Mouse (Mus musculus): Measurements from ENCODE around the gene Ston1. TPM values are rescaled to one million over a fixed set of nuclear protein-coding genes. Genes with fewer than 3 reads are reported as not detected.

Gene Ston1
- polyA plus RNA-seq (2015; fragmentation: Nextera tagmentation; extraction: Ambion mirVana), result 1.6 and 1.7 TPM in 2 replicates

GRCm38 (mm10) chr17:88597222-88598055, at the start of gene Ston1:
Gene Ston1, plus strand, starts transcription at chr17:88597684.
- H3K27me3 ChIP-seq (replicated peaks; ENCODE audit: control insufficient read depth, insufficient read depth, low read length), result no peaks in the 10 kb centered on the region
- peak; percentile 84 for ATAC-seq
- WGBS, result under 1% methylated on average over 31 of the region's 41 CpGs
- peaks cover 14% of the 10 kb centered on the region for H3K4me1 ChIP-seq (replicated peaks; ENCODE audit: control insufficient read depth, insufficient read depth, low read length)
- H3K4me3 ChIP-seq (replicated peaks; ENCODE audit: low read length), result peak within 1 kb of the TSS; percentile 58
- peak within 1 kb of the TSS; percentile 88 for H3K4me2 ChIP-seq (ENCODE audit: low read length)
- H3K9ac ChIP-seq (replicated peaks; ENCODE audit: low read depth, low read length), result peak within 1 kb of the TSS; percentile 63
- peak within 1 kb of the TSS; percentile 68 for H3K27ac ChIP-seq (ENCODE audit: low read length)
- no peaks in the 10 kb centered on the region for H3K36me3 ChIP-seq (ENCODE audit: control insufficient read depth, insufficient read depth)
- no peaks in the 10 kb centered on the region for H3K9me3 ChIP-seq (ENCODE audit: control insufficient read depth, low read length)

GRCm38 (mm10) chr17:88549411-88550191, 47.9 kb upstream of the Ston1 start:
- no peaks in the 10 kb centered on the region for H3K4me1 ChIP-seq (replicated peaks; ENCODE audit: control insufficient read depth, insufficient read depth, low read length)
- ATAC-seq, result no peak
- no peaks in the 10 kb centered on the region for H3K9me3 ChIP-seq (ENCODE audit: control insufficient read depth, low read length)
- WGBS, result 86% methylated on average over 24 of the region's 24 CpGs
- H3K36me3 ChIP-seq (ENCODE audit: control insufficient read depth, insufficient read depth), result peaks cover 5% of the 10 kb centered on the region; the same call in 1 of the 2 replicates
- H3K9ac ChIP-seq (replicated peaks; ENCODE audit: low read depth, low read length), result no peak overlapping the region
- H3K4me2 ChIP-seq (ENCODE audit: low read length), result no peak overlapping the region
- H3K27ac ChIP-seq (ENCODE audit: low read length), result no peak overlapping the region
- no peak overlapping the region for H3K4me3 ChIP-seq (replicated peaks; ENCODE audit: low read length)
- H3K27me3 ChIP-seq (replicated peaks; ENCODE audit: control insufficient read depth, insufficient read depth, low read length), result no peaks in the 10 kb centered on the region

- no peak overlapping the region for H3K9ac ChIP-seq (replicated peaks; ENCODE audit: low read depth, low read length)
- no peak overlapping the region for H3K4me2 ChIP-seq (ENCODE audit: low read length)
- no peaks in the 10 kb centered on the region for H3K27me3 ChIP-seq (replicated peaks; ENCODE audit: control insufficient read depth, insufficient read depth, low read length)
- peaks cover 5% of the 10 kb centered on the region; the same call in 1 of the 2 replicates for H3K36me3 ChIP-seq (ENCODE audit: control insufficient read depth, insufficient read depth)
- H3K4me1 ChIP-seq (replicated peaks; ENCODE audit: control insufficient read depth, insufficient read depth, low read length), result no peaks in the 10 kb centered on the region
- no peak for ATAC-seq
- WGBS, result 66% methylated on average over 5 of the region's 5 CpGs
- H3K9me3 ChIP-seq (ENCODE audit: control insufficient read depth, low read length), result no peaks in the 10 kb centered on the region
- H3K4me3 ChIP-seq (replicated peaks; ENCODE audit: low read length), result no peak overlapping the region
- no peak overlapping the region for H3K27ac ChIP-seq (ENCODE audit: low read length)
Observed at GRCm38 (mm10) chr17:88550351-88550750, 47.1 kb upstream of the Ston1 start.

GRCm38 (mm10) chr17:88550981-88551940, 46.2 kb upstream of the Ston1 start:
- no peak for ATAC-seq
- 74% methylated on average over 10 of the region's 10 CpGs for WGBS
- H3K36me3 ChIP-seq (ENCODE audit: control insufficient read depth, insufficient read depth), result peaks cover 5% of the 10 kb centered on the region; the same call in 1 of the 2 replicates

GRCm38 (mm10) chr17:88552556-88552955, 44.9 kb upstream of the Ston1 start:
- H3K4me3 ChIP-seq (replicated peaks; ENCODE audit: low read length), result no peak overlapping the region
- no peaks in the 10 kb centered on the region for H3K9me3 ChIP-seq (ENCODE audit: control insufficient read depth, low read length)
- no peak for ATAC-seq
- WGBS, result 28% methylated on average over 6 of the region's 6 CpGs
- H3K9ac ChIP-seq (replicated peaks; ENCODE audit: low read depth, low read length), result no peak overlapping the region
- H3K27ac ChIP-seq (ENCODE audit: low read length), result no peak overlapping the region
- H3K36me3 ChIP-seq (ENCODE audit: control insufficient read depth, insufficient read depth), result peaks cover 6% of the 10 kb centered on the region; the same call in 1 of the 2 replicates
- H3K4me1 ChIP-seq (replicated peaks; ENCODE audit: control insufficient read depth, insufficient read depth, low read length), result no peaks in the 10 kb centered on the region
- H3K27me3 ChIP-seq (replicated peaks; ENCODE audit: control insufficient read depth, insufficient read depth, low read length), result no peaks in the 10 kb centered on the region
- H3K4me2 ChIP-seq (ENCODE audit: low read length), result no peak overlapping the region

More at GRCm38 (mm10) chr17:88550981-88551940, 46.2 kb upstream of the Ston1 start:
- H3K27me3 ChIP-seq (replicated peaks; ENCODE audit: control insufficient read depth, insufficient read depth, low read length), result no peaks in the 10 kb centered on the region
- no peaks in the 10 kb centered on the region for H3K9me3 ChIP-seq (ENCODE audit: control insufficient read depth, low read length)
- H3K4me3 ChIP-seq (replicated peaks; ENCODE audit: low read length), result no peak overlapping the region
- no peak overlapping the region for H3K27ac ChIP-seq (ENCODE audit: low read length)
- H3K4me1 ChIP-seq (replicated peaks; ENCODE audit: control insufficient read depth, insufficient read depth, low read length), result no peaks in the 10 kb centered on the region
- no peak overlapping the region for H3K4me2 ChIP-seq (ENCODE audit: low read length)
- H3K9ac ChIP-seq (replicated peaks; ENCODE audit: low read depth, low read length), result no peak overlapping the region

GRCm38 (mm10) chr17:88553001-88553449, 44.5 kb upstream of the Ston1 start:
- ATAC-seq, result no peak
- no peaks in the 10 kb centered on the region for H3K4me1 ChIP-seq (replicated peaks; ENCODE audit: control insufficient read depth, insufficient read depth, low read length)
- H3K36me3 ChIP-seq (ENCODE audit: control insufficient read depth, insufficient read depth), result peaks cover 3% of the 10 kb centered on the region; the same call in 1 of the 2 replicates
- H3K9ac ChIP-seq (replicated peaks; ENCODE audit: low read depth, low read length), result no peak overlapping the region
- no peaks in the 10 kb centered on the region for H3K9me3 ChIP-seq (ENCODE audit: control insufficient read depth, low read length)
- H3K27ac ChIP-seq (ENCODE audit: low read length), result no peak overlapping the region
- no peak overlapping the region for H3K4me3 ChIP-seq (replicated peaks; ENCODE audit: low read length)
- WGBS, result 58% methylated on average over 8 of the region's 8 CpGs
- H3K27me3 ChIP-seq (replicated peaks; ENCODE audit: control insufficient read depth, insufficient read depth, low read length), result no peaks in the 10 kb centered on the region
- no peak overlapping the region for H3K4me2 ChIP-seq (ENCODE audit: low read length)

- peaks cover 3% of the 10 kb centered on the region; the same call in 1 of the 2 replicates for H3K36me3 ChIP-seq (ENCODE audit: control insufficient read depth, insufficient read depth)
- no peaks in the 10 kb centered on the region for H3K4me1 ChIP-seq (replicated peaks; ENCODE audit: control insufficient read depth, insufficient read depth, low read length)
- H3K9ac ChIP-seq (replicated peaks; ENCODE audit: low read depth, low read length), result no peak overlapping the region
- ATAC-seq, result no peak
- H3K27me3 ChIP-seq (replicated peaks; ENCODE audit: control insufficient read depth, insufficient read depth, low read length), result no peaks in the 10 kb centered on the region
- H3K27ac ChIP-seq (ENCODE audit: low read length), result no peak overlapping the region
- H3K9me3 ChIP-seq (ENCODE audit: control insufficient read depth, low read length), result no peaks in the 10 kb centered on the region
- 87% methylated on average over 11 of the region's 11 CpGs for WGBS
- no peak overlapping the region for H3K4me2 ChIP-seq (ENCODE audit: low read length)
- H3K4me3 ChIP-seq (replicated peaks; ENCODE audit: low read length), result no peak overlapping the region
Observed at GRCm38 (mm10) chr17:88553473-88554087, 43.9 kb upstream of the Ston1 start.

- Histone ChIP-seq H3K27me3 (replicated peaks; ENCODE audit: control insufficient read depth, insufficient read depth, low read length) (no peaks in the 10 kb centered on the region), H3K9me3 (ENCODE audit: control insufficient read depth, low read length) (no peaks in the 10 kb centered on the region), H3K4me1 (replicated peaks; ENCODE audit: control insufficient read depth, insufficient read depth, low read length) (no peaks in the 10 kb centered on the region), H3K27ac (ENCODE audit: low read length) (no peak overlapping the region), H3K4me2 (ENCODE audit: low read length) (no peak overlapping the region), H3K36me3 (ENCODE audit: control insufficient read depth, insufficient read depth) (peaks cover 7% of the 10 kb centered on the region; the same call in 1 of the 2 replicates), H3K4me3 (replicated peaks; ENCODE audit: low read length) (no peak overlapping the region), H3K9ac (replicated peaks; ENCODE audit: low read depth, low read length) (no peak overlapping the region)
- ATAC-seq, result no peak
- WGBS, result 67% methylated on average over 13 of the region's 13 CpGs
Observed at GRCm38 (mm10) chr17:88556176-88556575, 41.3 kb upstream of the Ston1 start.
